Mouse (Mus musculus) adrenal gland, postnatal 14 days (tissue): ENCODE measurements around the gene Pigf. TPM values are rescaled to one million over a fixed set of nuclear protein-coding genes. Genes with fewer than 3 reads are reported as not detected.
"Not testable (repeated sequence)": the region's sequence is repeated elsewhere in the genome, so short reads cannot be mapped to it uniquely, and the experiment has no call there.

Source experiments
- DNase-seq: peaks from one replicate; pipeline ENCODE4 v3.0.0; 2021; ENCODE audit warnings: mixed read lengths
- long read RNA-seq, 2 experiments: library from polyadenylated mRNA; stranded (forward); transcript quantifications; one replicate each; pipeline ENCODE4 v2.0.0; 2021
- total RNA-seq: library from RNA; stranded (reverse); gene quantifications from 2 replicates; pipeline ENCODE4 v1.2.3, GENCODE M21; 2021

The Pigf gene
- 9.8 and 13.0 TPM in 2 replicates for total RNA-seq
- long read RNA-seq, experiment 1, transcript Pigf-201 (6 exons, 988 nt) = major isoform, 14 of 26 reads
- long read RNA-seq, experiment 1, partial matches to known transcripts = 2 of 26 reads
- long read RNA-seq, experiment 1, other reads (novel, unspliced or antisense) = 10 of 26 reads
- long read RNA-seq, experiment 2, transcript Pigf-201 (6 exons, 988 nt) = major isoform, 5 of 20 reads
- long read RNA-seq, experiment 2, partial matches to known transcripts = 3 of 20 reads
- long read RNA-seq, experiment 2, other reads (novel, unspliced or antisense) = 12 of 20 reads

GRCm38 (mm10) chr17:87025269-87025949 lies at the start of gene Pigf, which contains the start of gene Cript:
Pigf (minus strand) TSS chr17:87025406.
Cript (plus strand) TSS chr17:87025550.
- peak; percentile 99 for DNase-seq

DNA sequence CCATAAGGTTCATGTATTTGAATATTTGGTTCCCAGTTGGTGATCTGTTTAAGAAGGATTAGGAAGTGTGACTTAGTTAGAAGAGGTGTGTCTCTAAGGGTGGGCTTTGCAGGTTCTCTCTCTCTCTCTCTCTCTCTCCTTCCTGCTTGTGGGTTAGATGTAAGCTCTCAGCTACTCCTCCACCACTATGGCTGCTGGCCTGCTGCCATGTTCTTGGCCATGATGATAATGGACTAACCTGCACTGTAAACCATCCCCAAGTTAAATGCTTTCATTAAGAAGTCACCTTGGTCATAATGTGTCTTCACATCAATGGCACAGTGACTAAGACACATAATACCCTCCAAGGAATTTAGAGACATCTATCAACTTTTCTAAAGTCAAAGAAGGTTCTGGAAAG lies 48.3 kb upstream of the Pigf start:
- DNase-seq = no peak

DNA sequence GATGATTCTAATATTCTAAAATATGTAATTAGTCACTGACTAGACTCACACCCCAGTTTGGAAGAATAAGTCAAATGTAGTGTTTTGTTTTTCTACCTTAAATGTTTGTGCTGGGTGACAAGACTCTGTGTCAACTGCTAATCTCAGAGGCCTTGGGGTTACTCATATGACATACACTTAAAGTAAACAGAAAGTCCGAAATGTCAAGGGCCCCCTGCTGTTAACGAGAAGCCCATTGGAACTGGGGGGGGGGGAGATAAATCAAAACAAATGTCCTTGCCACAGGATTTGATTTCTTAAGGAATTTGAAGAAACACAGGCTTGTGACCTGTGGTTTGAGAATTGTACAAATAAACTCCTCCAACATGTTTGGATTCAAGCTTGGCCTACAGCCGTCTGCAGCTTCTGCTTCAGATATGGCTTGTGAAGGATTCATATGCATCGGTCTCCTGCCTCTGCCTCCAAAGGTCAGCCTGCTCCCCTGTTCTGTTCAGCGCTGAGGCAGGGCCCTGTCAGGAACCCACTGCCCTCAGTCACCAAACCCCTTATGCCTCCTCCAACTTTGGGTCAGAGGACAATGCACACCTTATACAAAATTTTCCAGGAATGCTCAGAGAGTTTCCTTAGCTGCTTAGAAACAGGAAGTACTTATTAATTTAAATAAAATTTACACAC lies 47.7 kb upstream of the Pigf start:
- DNase-seq = peak; percentile 34

- DNase-seq = not testable (repeated sequence)
These were observed 47.0 kb upstream of the Pigf start for GRCm38 (mm10) chr17:87072183-87072582.

DNA sequence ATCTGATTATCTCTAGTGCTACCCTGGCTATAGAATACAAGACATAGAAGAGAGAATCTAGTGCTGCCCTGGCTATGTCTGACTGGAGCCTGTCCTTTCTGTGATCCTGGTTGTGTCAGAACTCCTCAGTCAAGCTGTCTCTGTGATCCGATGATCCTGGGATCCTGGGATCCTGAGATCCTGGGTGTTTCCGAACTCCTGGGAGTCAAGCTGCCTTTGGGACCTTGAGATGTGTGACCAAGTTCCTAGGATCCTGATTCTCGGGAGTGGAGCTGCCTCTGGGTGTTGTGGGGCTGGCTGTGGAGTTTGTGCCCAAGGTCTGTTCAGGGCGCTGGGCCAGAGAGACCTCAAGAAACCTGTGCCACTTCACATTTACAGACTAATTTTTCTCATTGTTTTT lies 43.8 kb upstream of the Pigf start:
- DNase-seq = peak; percentile 19

DNA sequence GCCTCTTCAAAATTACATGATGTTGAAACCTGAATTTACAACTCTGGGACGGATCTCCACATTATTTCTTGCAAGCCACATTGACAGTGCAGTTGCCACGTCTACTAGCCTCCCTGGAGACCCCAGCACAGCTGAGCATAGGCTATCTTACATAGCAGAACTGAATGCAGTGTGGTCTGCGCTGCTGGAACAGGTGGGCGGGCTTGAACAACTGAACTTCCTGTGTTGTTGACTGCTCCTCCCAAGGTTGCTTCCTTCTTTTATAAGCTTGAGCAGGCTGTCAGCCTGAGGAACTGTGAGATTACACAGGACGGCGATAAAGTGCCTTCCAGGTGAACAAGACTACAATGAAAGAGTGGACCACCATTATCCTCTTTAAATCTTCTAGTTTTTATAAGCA lies 38.8 kb upstream of the Pigf start:
- DNase-seq = no peak

DNA sequence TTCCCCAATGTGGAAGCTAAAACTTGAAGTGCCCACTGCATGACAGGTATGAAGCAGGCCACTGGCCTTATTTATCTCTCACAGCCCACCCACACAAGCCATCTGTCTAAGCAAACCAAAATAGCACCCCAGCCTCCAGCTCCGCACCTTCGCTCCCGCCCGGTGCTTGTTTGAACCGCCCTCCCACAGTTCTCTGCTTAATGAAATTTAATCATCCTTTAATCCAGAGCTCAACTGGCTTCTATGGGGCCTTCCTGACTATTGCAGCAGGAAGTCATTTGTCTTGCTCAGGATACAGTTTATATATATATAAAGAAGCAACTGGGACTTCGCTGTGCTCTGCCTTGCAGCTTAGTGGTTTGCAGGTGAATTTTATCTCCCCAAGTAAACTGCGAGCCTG lies 38.3 kb upstream of the Pigf start:
- no peak for DNase-seq

GRCm38 (mm10) chr17:87062639-87063038 lies 37.4 kb upstream of the Pigf start:
- peak; percentile 31 for DNase-seq

DNA sequence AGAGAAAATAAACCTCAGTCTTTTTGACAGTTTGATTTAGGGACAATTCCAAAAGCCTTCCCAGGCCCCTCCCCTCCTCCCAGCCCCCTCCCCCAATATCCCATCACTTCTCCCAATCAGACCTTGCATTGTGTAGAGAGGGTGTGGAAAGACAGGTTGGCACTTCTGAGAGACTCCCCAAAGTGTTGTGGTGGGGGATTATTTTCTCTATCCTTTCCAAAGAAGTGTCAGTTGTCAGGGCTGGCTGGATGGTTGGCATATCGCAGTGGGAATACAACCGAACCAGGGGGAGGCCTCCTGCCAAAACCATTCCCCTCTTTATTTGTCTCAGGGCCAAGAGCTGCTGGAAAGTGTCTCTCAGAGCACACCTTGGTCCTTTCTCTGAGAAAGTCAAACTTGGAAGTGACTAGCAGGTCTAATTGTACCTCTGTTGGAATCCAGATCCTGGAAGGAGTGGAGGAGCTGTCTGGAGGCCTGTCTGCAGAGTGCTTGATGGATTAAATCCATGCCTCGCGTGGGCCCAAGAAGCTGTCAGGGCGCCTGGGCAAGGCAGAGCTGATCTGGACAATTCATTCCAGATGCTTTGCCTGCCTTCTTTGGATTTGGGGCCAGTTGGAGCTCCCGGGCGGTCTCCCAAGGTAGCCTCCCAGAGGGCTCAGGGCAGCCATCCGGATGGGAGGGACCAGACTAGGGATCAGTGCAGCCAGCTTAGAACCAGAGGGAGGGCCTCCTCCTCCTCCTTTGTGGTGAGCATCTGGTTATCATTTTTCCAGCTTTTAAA lies 32.5 kb upstream of the Pigf start:
- peak; percentile 27 for DNase-seq

- no peak for DNase-seq
These were observed 31.6 kb upstream of the Pigf start for GRCm38 (mm10) chr17:87056761-87057160.

DNA sequence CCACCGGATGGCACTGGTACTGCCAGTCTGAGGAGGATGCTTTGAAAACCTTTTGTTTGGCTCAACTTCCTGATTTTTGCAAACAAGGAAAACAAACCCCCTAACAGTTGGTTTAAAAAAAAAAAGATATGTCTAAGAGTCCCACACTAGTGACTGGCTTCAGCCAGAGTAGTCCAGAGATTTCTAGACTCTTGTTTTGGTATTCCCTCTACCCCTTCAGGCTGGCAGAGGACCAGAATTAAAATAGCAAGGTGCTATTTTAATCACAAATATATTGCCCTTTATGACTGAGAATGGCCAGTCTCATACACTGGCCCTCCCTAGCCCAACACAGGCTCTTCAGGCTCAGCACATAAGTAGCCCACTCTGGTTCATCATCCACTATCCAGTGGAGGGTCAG lies 30.5 kb upstream of the Pigf start:
- no peak for DNase-seq

DNA sequence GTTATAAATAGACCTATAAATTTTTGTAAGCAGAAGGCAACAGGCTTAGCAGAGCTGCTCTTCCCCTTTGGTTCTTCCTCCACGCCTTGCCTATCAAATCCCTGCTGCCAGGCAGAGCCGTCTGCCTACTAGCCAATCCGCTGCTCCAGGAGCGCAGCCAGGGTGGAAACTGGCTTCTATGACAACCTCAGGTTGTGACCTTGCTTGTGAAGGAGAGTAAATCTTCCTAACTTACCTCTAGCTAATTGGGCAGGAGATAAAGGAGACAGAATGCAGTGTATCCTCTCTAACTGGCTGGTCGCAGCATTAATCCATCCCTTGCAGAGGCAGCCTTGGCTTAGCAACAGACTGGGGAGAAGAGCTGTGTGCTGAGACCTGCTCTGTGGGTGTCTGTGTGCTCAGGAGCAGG lies 29.8 kb upstream of the Pigf start:
- DNase-seq = peak; percentile 90

GRCm38 (mm10) chr17:87053921-87054320 lies 28.7 kb upstream of the Pigf start:
- peak; percentile 53 for DNase-seq

- no peak for DNase-seq
These were observed 27.2 kb upstream of the Pigf start for GRCm38 (mm10) chr17:87052432-87052831.

- no peak for DNase-seq
These were observed 26.4 kb upstream of the Pigf start for GRCm38 (mm10) chr17:87051652-87052051.

DNA sequence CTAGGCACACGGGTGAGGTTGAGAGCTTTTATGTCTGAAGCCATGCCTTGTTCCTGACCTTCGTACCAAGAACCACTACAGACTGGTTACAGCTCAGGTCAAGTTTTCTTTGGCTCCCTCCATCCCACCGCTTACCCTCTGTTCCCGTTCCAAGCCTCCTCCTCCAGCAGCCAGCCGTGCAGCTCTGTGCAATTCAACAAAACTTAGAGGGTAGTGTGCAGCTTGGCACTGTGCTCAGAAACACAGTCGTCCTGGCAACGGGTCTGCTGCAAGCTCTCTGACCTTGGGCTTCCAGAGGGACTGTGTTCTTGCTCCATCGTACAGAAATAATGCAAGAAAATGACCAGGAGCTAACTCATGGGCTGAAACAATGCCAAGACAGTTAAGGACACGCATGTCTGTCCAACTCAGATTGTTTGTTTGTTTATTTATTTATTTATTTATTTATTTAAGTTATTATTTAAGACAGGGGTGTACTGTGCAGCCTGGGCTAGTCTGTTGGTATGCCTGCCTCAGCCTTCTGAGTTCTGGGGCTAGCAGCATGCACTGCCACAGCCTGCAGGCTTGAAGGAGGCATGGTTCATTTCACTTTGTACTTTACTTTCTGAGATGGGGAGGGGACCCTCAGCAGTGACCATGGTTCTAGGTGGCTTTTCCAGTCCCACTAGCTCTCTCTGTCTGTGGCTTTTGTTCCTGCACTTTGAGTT lies 25.4 kb upstream of the Pigf start:
- DNase-seq = peak; percentile 92

- peak; percentile 75 for DNase-seq
These were observed 24.5 kb upstream of the Pigf start for GRCm38 (mm10) chr17:87049696-87050095.

GRCm38 (mm10) chr17:87044796-87045195 lies 19.6 kb upstream of the Pigf start:
- no peak for DNase-seq

DNA sequence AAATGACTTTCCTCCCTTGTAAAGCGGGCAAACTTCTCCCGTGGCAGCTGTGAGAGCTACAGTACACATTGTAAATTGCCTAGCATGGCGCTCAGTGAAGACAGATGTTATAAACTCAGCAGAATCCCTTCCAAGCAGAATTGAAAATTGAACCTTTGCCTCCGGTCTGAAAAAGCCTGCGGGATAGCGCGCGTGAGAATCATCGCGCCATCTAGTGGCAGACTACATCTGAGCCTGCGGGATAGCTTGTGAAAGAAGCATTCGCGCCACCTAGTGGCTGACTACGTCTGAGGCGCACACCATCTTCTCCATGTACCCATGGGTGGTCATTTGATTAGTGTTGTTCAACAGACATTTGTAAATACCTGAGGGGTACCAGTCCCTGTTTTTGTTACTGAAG lies 19.2 kb upstream of the Pigf start:
- DNase-seq = peak; percentile 93

DNA sequence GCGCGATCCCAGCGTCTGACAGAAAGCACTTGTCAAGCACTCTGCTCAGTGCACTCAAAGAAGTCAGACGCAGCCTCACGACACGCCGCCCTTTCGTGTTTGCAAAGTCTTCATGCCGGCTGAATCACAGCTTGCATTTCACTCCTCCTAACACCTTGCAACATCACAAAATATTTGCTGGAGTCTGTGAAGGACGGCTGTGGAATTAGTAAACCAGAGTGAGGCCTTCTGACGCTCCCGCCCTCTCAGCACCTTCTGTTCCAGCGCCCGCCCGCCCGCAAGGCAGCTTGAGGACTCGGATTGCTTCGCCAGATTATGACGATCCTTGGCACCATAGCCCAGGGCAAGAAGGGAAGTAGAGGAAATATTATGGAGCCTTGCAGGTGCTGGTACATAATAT lies 16.5 kb upstream of the Pigf start:
- DNase-seq = peak; percentile 52

GRCm38 (mm10) chr17:87038496-87038895 lies 13.3 kb upstream of the Pigf start:
- DNase-seq = no peak
